Mouse (Mus musculus) heart, embryonic 14.5 days (tissue): ENCODE data around the gene Pus10. TPM values are rescaled to one million over a fixed set of nuclear protein-coding genes. Genes with fewer than 3 reads are reported as not detected.
A peak's percentile ranks its signal among the peaks of the same experiment; 100 is the strongest.

Experiments used
- ATAC-seq: fragments of 200-750 bp; cut with Nextera tagmentation; 2 replicates; pipeline ENCODE4 v1.8.0; 2017; ENCODE audit warnings: low read depth, moderate TSS enrichment; ENCODE audit not compliant: insufficient number of reproducible peaks, insufficient read depth, low FRiP score
- H3K27ac ChIP-seq, 2 experiments: fragments of 200-500 bp in 1 of 2; fragments of 300-500 bp in 1 of 2; sonication (generic) in 1 of 2; replicated peaks in 1 of 2; 2 replicates each; pipeline ENCODE4 v1.5.1; 2012 to 2014; ENCODE audit warnings: low read depth in 2 of 2, low read length in 2 of 2, control low read depth in 1 of 2, mild to moderate bottlenecking in 1 of 2, mixed read lengths in 1 of 2; ENCODE audit not compliant: control insufficient read depth in 1 of 2, insufficient read depth in 1 of 2
- H3K27me3 ChIP-seq: fragments of 300-500 bp; sonication (generic); 2 replicates; pipeline ENCODE4 v1.6.1; 2014; ENCODE audit warnings: mild to moderate bottlenecking, low read length, control low read depth; ENCODE audit not compliant: control insufficient read depth, insufficient read depth
- H3K36me3 ChIP-seq: fragments of 300-500 bp; sonication (generic); 2 replicates; pipeline ENCODE4 v1.6.1; 2014; ENCODE audit warnings: mild to moderate bottlenecking, control low read depth, low read length, mixed read lengths; ENCODE audit not compliant: control insufficient read depth, insufficient read depth
- H3K4me1 ChIP-seq, 2 experiments: fragments of 200-500 bp in 1 of 2; fragments of 300-500 bp in 1 of 2; sonication (generic) in 1 of 2; 2 replicates each; pipeline ENCODE4 v1.6.1; 2012 to 2014; ENCODE audit warnings: low read length in 2 of 2, control low read depth in 1 of 2, mixed read lengths in 1 of 2; ENCODE audit not compliant: control insufficient read depth in 2 of 2, insufficient read depth in 2 of 2
- H3K4me2 ChIP-seq: fragments of 300-500 bp; sonication (generic); 2 replicates; pipeline ENCODE4 v1.6.1; 2014; ENCODE audit warnings: mild to moderate bottlenecking, low read length
- H3K4me3 ChIP-seq, 2 experiments: fragments of 200-500 bp in 1 of 2; fragments of 300-500 bp in 1 of 2; sonication (generic) in 1 of 2; 2 replicates each; pipeline ENCODE4 v1.5.1; 2012 to 2014; ENCODE audit warnings: low read length in 2 of 2, mild to moderate bottlenecking in 2 of 2, control low read depth in 1 of 2, low read depth in 1 of 2, moderate library complexity in 1 of 2; ENCODE audit not compliant: control insufficient read depth in 1 of 2, insufficient read depth in 1 of 2
- H3K9ac ChIP-seq: fragments of 300-500 bp; sonication (generic); 2 replicates; pipeline ENCODE4 v1.6.1; 2014; ENCODE audit warnings: mild to moderate bottlenecking, low read length
- H3K9me3 ChIP-seq: fragments of 300-500 bp; sonication (generic); 2 replicates; pipeline ENCODE4 v1.6.1; 2016; ENCODE audit warnings: low read length, control low read depth; ENCODE audit not compliant: control insufficient read depth
- WGBS: fragments of 180-500 bp; shearing (Covaris S2); extraction: QIAGEN DNeasy Blood & Tissue Kit; methylation state at CpG from one replicate; pipeline ENCODE4 v1.1.7; 2014; 5-methylcytosine and 5-hydroxymethylcytosine counted together
- polyA plus RNA-seq: library from polyadenylated mRNA; unstranded; fragments of >200 nt; fragmentation: Nextera tagmentation; extraction: Ambion mirVana; gene quantifications from 2 replicates; pipeline ENCODE4 v1.2.1, GENCODE M21; 2014

Pus10 gene
- polyA plus RNA-seq, 1 experiment from 2014 or later: 11.8 TPM

- Histone ChIP-seq H3K4me1 (peaks cover 0 to 9% of the 10 kb centered on the region in 2 experiments; a peak in 1 of 4 replicates), H3K36me3 (no peaks in the 10 kb centered on the region), H3K27ac (peak overlapping the region in 1 of 2 experiments; percentile 65; a peak in 2 of 4 replicates), H3K4me2 (no peak overlapping the region), H3K9me3 (no peaks in the 10 kb centered on the region), H3K4me3 (no peak overlapping the region), H3K9ac (no peak overlapping the region), H3K27me3 (no peaks in the 10 kb centered on the region)
- ATAC-seq: no peak
- WGBS: 19% methylated on average over 1 of the region's 1 CpGs
Measured at GRCm38 (mm10) chr11:23772471-23772870, 107.0 kb downstream of the Pus10 start.

DNA sequence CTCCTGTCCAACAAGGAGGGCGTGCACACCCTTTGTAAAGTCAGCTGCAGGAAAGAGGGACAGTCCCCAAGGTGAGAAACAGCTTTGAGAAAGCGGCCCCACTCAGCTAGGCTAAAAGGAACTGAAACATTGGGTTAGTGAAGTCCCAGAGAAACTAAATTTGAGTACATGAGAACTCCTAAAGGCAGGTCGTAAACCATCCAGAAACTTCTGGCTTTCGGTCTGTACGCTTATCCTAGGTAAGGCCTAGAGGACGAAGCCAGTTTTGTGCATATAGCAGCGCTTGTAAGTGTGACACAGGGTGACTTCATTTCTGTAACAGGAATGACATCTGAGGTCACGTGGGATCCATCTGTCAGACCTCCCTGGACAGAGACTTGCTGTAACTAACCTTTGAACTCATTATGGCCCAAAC, 113.3 kb downstream of the Pus10 start:
- H3K27ac ChIP-seq: no peak overlapping the region
- no peaks in the 10 kb centered on the region for H3K4me1 ChIP-seq
- no peak overlapping the region for H3K4me2 ChIP-seq
- H3K4me3 ChIP-seq: no peak overlapping the region
- no peak for ATAC-seq
- WGBS: 84% methylated on average over 8 of the region's 8 CpGs
- H3K9ac ChIP-seq: no peak overlapping the region
- no peaks in the 10 kb centered on the region for H3K36me3 ChIP-seq
- no peaks in the 10 kb centered on the region for H3K27me3 ChIP-seq
- H3K9me3 ChIP-seq: no peaks in the 10 kb centered on the region

GRCm38 (mm10) chr11:23782038-23782437, 116.6 kb downstream of the Pus10 start:
- H3K36me3 ChIP-seq: no peaks in the 10 kb centered on the region
- H3K4me3 ChIP-seq: no peak overlapping the region
- H3K4me1 ChIP-seq: no peaks in the 10 kb centered on the region
- WGBS: 77% methylated on average over 3 of the region's 3 CpGs
- no peak overlapping the region for H3K9ac ChIP-seq
- H3K9me3 ChIP-seq: no peaks in the 10 kb centered on the region
- H3K27ac ChIP-seq: no peak overlapping the region
- ATAC-seq: no peak
- no peaks in the 10 kb centered on the region for H3K27me3 ChIP-seq
- no peak overlapping the region for H3K4me2 ChIP-seq

Other genes starting within 250 kb of the Pus10 start
- gene Ahsa2, start 167.6 kb upstream of the Pus10 start, polyA plus RNA-seq: 50.9 and 54.2 TPM in 2 replicates
- gene 1700093K21Rik, start 144.5 kb upstream of the Pus10 start, polyA plus RNA-seq: not detected in 2 replicates
- gene 0610010F05Rik, start 32.0 kb upstream of the Pus10 start, polyA plus RNA-seq: 19.5 and 20.1 TPM in 2 replicates
- gene Pex13, start 285 bp downstream of the Pus10 start, polyA plus RNA-seq: 33.5 and 34.3 TPM in 2 replicates
- gene Rel, start 105.3 kb downstream of the Pus10 start, polyA plus RNA-seq: 1.9 and 2.2 TPM in 2 replicates
- gene Papolg, start 229.6 kb downstream of the Pus10 start, polyA plus RNA-seq: 9.6 and 10.6 TPM in 2 replicates